Mouse (Mus musculus) layer of hippocampus, postnatal 14 days (tissue): ENCODE measurements at regions not wholly inside any gene's neighbourhood (a gene's known extent, or its start where the extent isn't known, plus 50 kb on each side); places are given as distances from the start of the nearest gene placed in this dataset.

Source experiments
- DNase-seq, 2 experiments: peaks; one replicate each; pipeline ENCODE4 v3.0.0; 2021 to 2022; ENCODE audit warnings: low spot score in 2 of 2, mixed read lengths in 1 of 2

- DNase-seq, result no peak
These were observed 53.6 kb upstream of the Lhx1 start for GRCm38 (mm10) chr11:84578805-84579541.
